ENCODE assay signal across 23 mouse cellular contexts in genomic region chr1:80720146-80720545, GRCm38 (mm10).
"Had no signal": no experiment of that assay in that cellular context is flagged by ENCODE, and none has a peak within 500 bp of the region (broad histone marks: within the 10 kb centered on the region; RNA-seq: fewer than 3 reads in every experiment).

No protein-coding gene starts in this region.

- H3K4me1 ChIP-seq: limb, embryonic 10.5 days; limb, embryonic 13.5 days; liver, embryonic 15.5 days; midbrain, embryonic 12.5 days; midbrain, embryonic 15.5 days; neural tube, embryonic 12.5 days; neural tube, embryonic 15.5 days had no signal

- H3K4me2 ChIP-seq: limb, embryonic 13.5 days; liver, embryonic 12.5 days; liver, embryonic 15.5 days; lung, embryonic 15.5 days; midbrain, embryonic 12.5 days; midbrain, embryonic 15.5 days; neural tube, embryonic 12.5 days; neural tube, embryonic 15.5 days had no signal

- H3K9ac ChIP-seq: limb, embryonic 13.5 days; liver, embryonic 12.5 days; liver, embryonic 15.5 days; lung, embryonic 15.5 days; midbrain, embryonic 12.5 days; midbrain, embryonic 15.5 days; neural tube, embryonic 12.5 days; neural tube, embryonic 15.5 days had no signal

- H3K27me3 ChIP-seq: limb, embryonic 13.5 days; liver, embryonic 12.5 days; liver, embryonic 15.5 days; lung, embryonic 15.5 days; midbrain, embryonic 12.5 days; midbrain, embryonic 15.5 days; neural tube, embryonic 12.5 days; neural tube, embryonic 15.5 days had no signal

- H3K36me3 ChIP-seq: limb, embryonic 10.5 days; limb, embryonic 13.5 days; liver, embryonic 12.5 days; liver, embryonic 15.5 days; lung, embryonic 15.5 days; midbrain, embryonic 12.5 days; midbrain, embryonic 15.5 days; neural tube, embryonic 12.5 days; neural tube, embryonic 15.5 days had no signal

- H3K9me3 ChIP-seq: limb, embryonic 10.5 days; limb, embryonic 13.5 days; liver, embryonic 12.5 days; liver, embryonic 15.5 days; lung, embryonic 15.5 days; midbrain, embryonic 12.5 days; midbrain, embryonic 15.5 days; neural tube, embryonic 12.5 days; neural tube, embryonic 15.5 days had no signal

- DNase-seq: kidney, postnatal 25 days; layer of hippocampus, adult 9-11 months; liver; lung, adult 18-20 months; lung, postnatal 14 days; right cerebral cortex, adult 18-20 months; right cerebral cortex, postnatal 14 days; right cerebral cortex, postnatal 4 days; thymus, adult 2 months; thymus, postnatal 14 days; thymus, postnatal 4 days had no signal

- ATAC-seq: liver, embryonic 12.5 days; midbrain, embryonic 15.5 days had no signal

- H3K27ac ChIP-seq: layer of hippocampus, adult 2 months; limb, embryonic 10.5 days; limb, embryonic 13.5 days; liver, embryonic 12.5 days; liver, embryonic 15.5 days; lung, embryonic 15.5 days; macrophage; midbrain, embryonic 12.5 days; midbrain, embryonic 15.5 days; neural tube, embryonic 12.5 days; neural tube, embryonic 15.5 days; stomach, postnatal 0 days had no signal

- H3K4me3 ChIP-seq: layer of hippocampus, adult 2 months; limb, embryonic 10.5 days; limb, embryonic 13.5 days; liver, embryonic 12.5 days; liver, embryonic 15.5 days; lung, embryonic 15.5 days; midbrain, embryonic 12.5 days; midbrain, embryonic 15.5 days; neural tube, embryonic 12.5 days; neural tube, embryonic 15.5 days had no signal
